Mouse (Mus musculus): ENCODE data around the gene Sppl3. TPM values are rescaled to one million over a fixed set of nuclear protein-coding genes. Genes with fewer than 3 reads are reported as not detected.
"Not testable (repeated sequence)": the region's sequence is repeated elsewhere in the genome, so short reads cannot be mapped to it uniquely, and the experiment has no call there.

Gene Sppl3
- polyA plus RNA-seq, 1 experiment: 66.4 TPM

DNA sequence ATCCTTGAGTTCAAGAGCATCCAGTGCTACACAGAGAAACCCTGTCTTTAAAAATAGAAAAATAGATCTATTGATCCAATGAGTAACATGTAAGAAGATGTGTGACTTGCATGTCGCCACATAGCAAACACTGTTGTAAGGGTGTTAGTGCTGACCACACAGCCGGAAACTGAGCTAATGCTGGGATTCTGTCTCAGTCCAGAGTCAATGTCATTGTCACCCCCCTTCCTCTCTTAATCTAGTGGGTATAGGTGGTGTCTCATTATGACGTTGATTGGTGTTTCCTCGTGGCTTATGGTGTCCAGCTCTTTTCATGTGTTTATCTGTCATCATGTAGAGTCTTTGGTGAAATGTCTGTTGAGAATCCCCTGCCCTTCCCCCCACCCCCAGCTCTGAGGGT, 55.3 kb downstream of the Sppl3 start:
- peaks cover 9% of the 10 kb centered on the region for H3K4me1 ChIP-seq (ENCODE audit: control insufficient read depth, insufficient read depth, low read length)
- TF ChIP-seq POLR2A (IDR thresholded peaks at IDR 0.05; ENCODE audit: extremely low read depth, insufficient read depth, low read length): no peak
- no peak overlapping the region for H3K4me3 ChIP-seq (ENCODE audit: insufficient read depth, low read length)
- H3K27ac ChIP-seq (ENCODE audit: insufficient read depth, low read length): no peak overlapping the region

DNA sequence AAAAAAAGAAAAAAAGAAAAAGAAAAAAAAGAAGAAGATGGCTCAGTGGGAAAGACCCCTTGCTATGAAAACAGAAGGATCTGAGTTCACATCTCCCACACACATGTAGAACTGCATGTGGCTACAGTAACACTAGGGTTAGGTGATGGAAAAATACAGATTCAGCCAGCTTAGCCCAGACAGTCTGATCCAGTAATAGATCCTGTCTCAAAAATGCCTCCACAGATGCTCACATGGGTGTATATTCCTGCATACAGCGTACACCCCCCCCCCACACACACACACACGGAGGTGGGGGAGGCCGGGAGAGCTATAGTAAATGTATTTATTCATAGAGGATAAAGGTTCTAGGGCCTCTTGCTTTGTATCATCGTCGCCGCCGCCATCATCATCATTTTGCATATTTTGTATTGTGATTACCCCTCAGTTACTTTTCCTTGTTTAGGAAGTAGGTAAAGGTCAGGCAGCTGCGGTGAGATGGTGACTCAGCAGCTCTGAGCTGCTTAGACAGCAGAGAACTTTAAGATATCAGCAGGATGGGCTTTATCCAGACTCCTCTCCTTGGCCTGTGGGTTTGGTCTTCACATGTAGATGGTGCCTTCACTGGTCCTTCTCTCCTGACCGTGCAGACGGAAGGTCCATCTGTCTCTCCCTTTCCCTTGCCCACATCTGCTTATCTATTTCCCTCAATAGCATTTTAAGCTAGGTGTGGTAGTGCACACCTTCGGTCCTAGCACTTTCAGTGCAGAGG, 57.9 kb downstream of the Sppl3 start:
- no peak overlapping the region for H3K4me3 ChIP-seq (ENCODE audit: insufficient read depth, low read length)
- no peak overlapping the region for H3K27ac ChIP-seq (ENCODE audit: insufficient read depth, low read length)
- TF ChIP-seq CTCF (IDR thresholded peaks at IDR 0.05; ENCODE audit: extremely low read depth, insufficient read depth, low read length) (no peak), POLR2A (IDR thresholded peaks at IDR 0.05; ENCODE audit: extremely low read depth, insufficient read depth, low read length) (no peak)
- peaks cover 12% of the 10 kb centered on the region for H3K4me1 ChIP-seq (ENCODE audit: control insufficient read depth, insufficient read depth, low read length)

- Histone ChIP-seq H3K4me3 (ENCODE audit: insufficient read depth, low read length) (no peak overlapping the region), H3K4me1 (ENCODE audit: control insufficient read depth, insufficient read depth, low read length) (peaks cover 12% of the 10 kb centered on the region)
- TF ChIP-seq POLR2A (IDR thresholded peaks at IDR 0.05; ENCODE audit: extremely low read depth, insufficient read depth, low read length): no peak
Measured at GRCm38 (mm10) chr5:115069611-115070010, 58.7 kb downstream of the Sppl3 start.

GRCm38 (mm10) chr5:115070457-115070856, 59.5 kb downstream of the Sppl3 start:
- TF ChIP-seq POLR2A (IDR thresholded peaks at IDR 0.05; ENCODE audit: extremely low read depth, insufficient read depth, low read length) (no peak), CTCF (IDR thresholded peaks at IDR 0.05; ENCODE audit: extremely low read depth, insufficient read depth, low read length) (no peak)
- Histone ChIP-seq H3K27ac (ENCODE audit: insufficient read depth, low read length) (no peak overlapping the region), H3K4me3 (ENCODE audit: insufficient read depth, low read length) (no peak overlapping the region), H3K4me1 (ENCODE audit: control insufficient read depth, insufficient read depth, low read length) (peaks cover 12% of the 10 kb centered on the region)

More at GRCm38 (mm10) chr5:115069611-115070010, 58.7 kb downstream of the Sppl3 start:
- H3K27ac ChIP-seq (ENCODE audit: insufficient read depth, low read length): no peak overlapping the region

- no peak overlapping the region for H3K4me3 ChIP-seq (ENCODE audit: insufficient read depth, low read length)
- TF ChIP-seq POLR2A (IDR thresholded peaks at IDR 0.05; ENCODE audit: extremely low read depth, insufficient read depth, low read length): no peak
- no peak for TF ChIP-seq CTCF (IDR thresholded peaks at IDR 0.05; ENCODE audit: extremely low read depth, insufficient read depth, low read length)
- H3K27ac ChIP-seq (ENCODE audit: insufficient read depth, low read length): no peak overlapping the region
Measured at GRCm38 (mm10) chr5:115071096-115071901, 60.4 kb downstream of the Sppl3 start.

GRCm38 (mm10) chr5:115072143-115072542, 61.2 kb downstream of the Sppl3 start:
- H3K4me1 ChIP-seq (ENCODE audit: control insufficient read depth, insufficient read depth, low read length): peaks cover 11% of the 10 kb centered on the region
- H3K27ac ChIP-seq (ENCODE audit: insufficient read depth, low read length): no peak overlapping the region
- TF ChIP-seq POLR2A (IDR thresholded peaks at IDR 0.05; ENCODE audit: extremely low read depth, insufficient read depth, low read length): no peak
- TF ChIP-seq CTCF (IDR thresholded peaks at IDR 0.05; ENCODE audit: extremely low read depth, insufficient read depth, low read length): no peak
- no peak overlapping the region for H3K4me3 ChIP-seq (ENCODE audit: insufficient read depth, low read length)

More at GRCm38 (mm10) chr5:115071096-115071901, 60.4 kb downstream of the Sppl3 start:
- peaks cover 11% of the 10 kb centered on the region for H3K4me1 ChIP-seq (ENCODE audit: control insufficient read depth, insufficient read depth, low read length)

DNA sequence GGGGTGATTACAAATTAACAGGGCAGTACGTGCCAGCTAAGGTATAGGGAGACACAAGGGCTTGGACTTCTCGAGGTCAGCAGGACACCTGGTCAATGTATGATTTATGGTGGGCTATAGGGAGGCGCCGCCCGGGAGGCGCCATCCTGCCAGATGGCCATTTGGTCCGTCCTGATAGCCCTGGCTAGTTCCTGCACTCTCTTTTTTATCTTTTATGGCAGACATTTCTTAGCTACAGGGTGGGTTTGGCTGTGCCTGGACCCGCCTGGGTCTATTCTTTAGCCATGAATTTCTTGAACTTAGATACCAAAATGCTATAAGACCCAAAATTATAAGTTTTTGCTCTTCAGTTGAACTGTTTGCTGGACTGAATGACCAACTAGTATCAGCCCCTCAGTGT, 62.4 kb downstream of the Sppl3 start:
- H3K4me1 ChIP-seq (ENCODE audit: control insufficient read depth, insufficient read depth, low read length); H3K4me3 ChIP-seq (ENCODE audit: insufficient read depth, low read length); H3K27ac ChIP-seq (ENCODE audit: insufficient read depth, low read length): not testable (repeated sequence)

- no peak for TF ChIP-seq CTCF (IDR thresholded peaks at IDR 0.05; ENCODE audit: extremely low read depth, insufficient read depth, low read length)
- no peak for TF ChIP-seq POLR2A (IDR thresholded peaks at IDR 0.05; ENCODE audit: extremely low read depth, insufficient read depth, low read length)
- Histone ChIP-seq H3K27ac (ENCODE audit: insufficient read depth, low read length) (no peak overlapping the region), H3K4me3 (ENCODE audit: insufficient read depth, low read length) (no peak overlapping the region), H3K4me1 (ENCODE audit: control insufficient read depth, insufficient read depth, low read length) (peaks cover 3% of the 10 kb centered on the region)
Measured at GRCm38 (mm10) chr5:115074749-115075148, 63.8 kb downstream of the Sppl3 start.

- TF ChIP-seq POLR2A (IDR thresholded peaks at IDR 0.05; ENCODE audit: extremely low read depth, insufficient read depth, low read length): no peak
- peak; percentile 67 for TF ChIP-seq CTCF (IDR thresholded peaks at IDR 0.05; ENCODE audit: extremely low read depth, insufficient read depth, low read length)
- Histone ChIP-seq H3K4me3 (ENCODE audit: insufficient read depth, low read length) (no peak overlapping the region), H3K4me1 (ENCODE audit: control insufficient read depth, insufficient read depth, low read length) (peaks cover 3% of the 10 kb centered on the region), H3K27ac (ENCODE audit: insufficient read depth, low read length) (no peak overlapping the region)
Measured at GRCm38 (mm10) chr5:115076144-115076901, 65.4 kb downstream of the Sppl3 start.
